Mouse (Mus musculus) midbrain, embryonic 13.5 days (tissue): ENCODE measurements around the gene Atp6v1b1. TPM values are rescaled to one million over a fixed set of nuclear protein-coding genes. Genes with fewer than 3 reads are reported as not detected.

Experiments used
- ATAC-seq: fragments of 200-750 bp; cut with Nextera tagmentation; 2 replicates; pipeline ENCODE4 v1.8.0; 2017; ENCODE audit warnings: mild to moderate bottlenecking, moderate TSS enrichment, moderate library complexity
- H3K27ac ChIP-seq: fragments of 300-500 bp; sonication (generic); 2 replicates; pipeline ENCODE4 v1.5.1; 2015; ENCODE audit warnings: inconsistent platforms, mild to moderate bottlenecking, moderate library complexity
- H3K27me3 ChIP-seq: fragments of 300-500 bp; sonication (generic); 2 replicates; pipeline ENCODE4 v1.6.1; 2015; ENCODE audit warnings: mild to moderate bottlenecking, inconsistent platforms
- H3K36me3 ChIP-seq: fragments of 300-500 bp; sonication (generic); 2 replicates; pipeline ENCODE4 v1.6.1; 2015; ENCODE audit warnings: mild to moderate bottlenecking, inconsistent platforms
- H3K4me1 ChIP-seq: fragments of 300-500 bp; sonication (generic); replicated peaks from 2 replicates; pipeline ENCODE4 v1.6.1; 2015; ENCODE audit warnings: inconsistent platforms
- H3K4me2 ChIP-seq: fragments of 300-500 bp; sonication (generic); replicated peaks from 2 replicates; pipeline ENCODE4 v1.6.1; 2015; ENCODE audit warnings: moderate library complexity, mild to moderate bottlenecking, inconsistent platforms
- H3K4me3 ChIP-seq: fragments of 300-500 bp; sonication (generic); replicated peaks from 2 replicates; pipeline ENCODE4 v1.5.1; 2015; ENCODE audit warnings: mild to moderate bottlenecking, inconsistent platforms
- H3K9ac ChIP-seq: fragments of 300-500 bp; sonication (generic); replicated peaks from 2 replicates; pipeline ENCODE4 v1.6.1; 2015; ENCODE audit warnings: mild to moderate bottlenecking, inconsistent platforms
- H3K9me3 ChIP-seq: fragments of 300-500 bp; sonication (generic); 2 replicates; pipeline ENCODE4 v1.6.1; 2016; ENCODE audit warnings: mild to moderate bottlenecking, inconsistent platforms
- WGBS: fragments of 180-500 bp; shearing (Covaris S2); methylation state at CpG from one replicate; pipeline ENCODE4 v1.1.7; 2015; 5-methylcytosine and 5-hydroxymethylcytosine counted together
- polyA plus RNA-seq: library from polyadenylated mRNA; unstranded; fragments of >200 nt; fragmentation: Nextera tagmentation; extraction: Ambion mirVana; gene quantifications from 2 replicates; pipeline ENCODE4 v1.2.1, GENCODE M21; 2015

Gene Atp6v1b1
- polyA plus RNA-seq, 1 experiment from 2014 or later: not detected

DNA sequence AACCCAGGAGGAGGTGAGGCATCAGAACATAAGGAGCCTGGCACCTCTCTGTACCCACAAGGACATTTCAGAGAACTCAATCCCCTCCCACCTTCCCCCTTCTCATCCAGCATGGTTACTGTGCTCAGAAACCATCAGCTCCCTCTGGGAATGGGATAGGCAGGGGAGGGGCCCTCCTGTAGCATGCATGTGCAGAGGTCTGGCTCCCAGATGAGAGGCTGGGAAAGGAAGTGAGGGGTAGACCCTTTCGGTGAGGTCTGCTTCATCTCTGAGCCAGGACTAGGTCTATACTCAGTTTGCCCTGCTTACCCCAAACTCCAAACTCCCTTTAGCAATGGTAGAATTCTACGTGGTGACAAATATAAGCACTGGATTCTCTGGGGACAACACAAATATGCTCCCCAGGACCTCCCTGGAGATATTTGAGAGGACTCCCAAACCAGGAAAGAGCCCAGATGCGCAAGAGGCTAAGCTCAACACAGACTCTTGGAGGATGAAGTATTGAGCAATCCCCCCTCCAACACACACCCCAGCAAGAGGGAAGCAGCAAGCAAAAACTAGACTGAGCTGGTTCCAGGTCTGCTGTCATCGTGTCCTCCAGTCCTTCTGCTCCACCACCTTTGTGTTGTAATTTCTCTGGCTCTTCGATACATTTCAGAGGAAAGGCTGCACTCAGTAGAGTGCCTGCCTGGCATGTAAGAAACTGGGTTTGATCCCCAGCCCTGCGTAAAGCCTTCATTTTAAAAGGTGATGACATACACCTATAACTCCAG is 34.9 kb upstream of the Atp6v1b1 start:
- H3K27me3 ChIP-seq: peaks cover 99% of the 10 kb centered on the region
- no peak for ATAC-seq
- no peak overlapping the region for H3K4me3 ChIP-seq
- H3K9ac ChIP-seq: no peak overlapping the region
- WGBS: 8% methylated on average over 6 of the region's 6 CpGs
- H3K4me2 ChIP-seq: no peak overlapping the region
- no peak overlapping the region for H3K27ac ChIP-seq
- H3K9me3 ChIP-seq: no peaks in the 10 kb centered on the region
- no peaks in the 10 kb centered on the region for H3K36me3 ChIP-seq
- H3K4me1 ChIP-seq: peaks cover 20% of the 10 kb centered on the region

DNA sequence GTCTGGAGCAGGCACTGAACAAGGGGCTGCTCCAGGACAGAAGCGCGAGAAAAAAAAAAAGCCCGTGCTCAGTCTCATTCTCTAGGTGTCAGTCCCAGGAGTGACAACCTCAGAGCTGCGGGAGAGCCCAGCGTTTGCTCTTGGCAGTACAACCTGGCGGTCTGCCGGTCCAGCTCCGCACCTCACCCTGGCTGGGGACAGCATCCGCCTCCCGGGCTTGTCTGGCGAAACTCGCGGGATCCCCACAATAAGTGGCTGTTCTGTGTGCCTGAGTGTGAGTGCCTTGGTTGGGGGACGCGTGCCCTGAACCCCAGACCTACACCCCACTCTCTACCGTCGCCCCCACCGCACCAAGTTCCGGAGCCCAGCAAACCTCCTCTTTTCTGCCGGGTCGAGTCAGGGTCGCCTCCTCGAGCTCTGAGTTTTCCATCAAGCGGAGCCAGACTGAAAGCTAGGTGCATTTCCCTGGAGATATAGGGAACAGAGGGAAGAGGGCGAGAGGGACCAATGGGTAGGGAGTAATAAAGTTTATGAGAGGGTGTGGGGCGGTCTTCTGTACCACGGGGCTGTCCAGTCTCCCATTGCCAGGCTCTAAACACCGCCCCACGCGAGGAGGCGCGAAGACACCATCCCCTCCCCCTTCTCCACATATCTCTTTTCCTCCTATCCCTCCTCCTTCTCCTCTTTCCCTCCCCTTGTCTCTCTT is 32.3 kb upstream of the Atp6v1b1 start:
- H3K9ac ChIP-seq: no peak overlapping the region
- no peaks in the 10 kb centered on the region for H3K36me3 ChIP-seq
- peak overlapping the region; percentile 64 for H3K4me2 ChIP-seq
- ATAC-seq: peak; percentile 71
- H3K9me3 ChIP-seq: no peaks in the 10 kb centered on the region
- H3K27ac ChIP-seq: no peak overlapping the region
- under 1% methylated on average over 32 of the region's 32 CpGs for WGBS
- H3K27me3 ChIP-seq: peaks cover 100% of the 10 kb centered on the region
- H3K4me3 ChIP-seq: peak overlapping the region; percentile 39
- peaks cover 20% of the 10 kb centered on the region for H3K4me1 ChIP-seq

DNA sequence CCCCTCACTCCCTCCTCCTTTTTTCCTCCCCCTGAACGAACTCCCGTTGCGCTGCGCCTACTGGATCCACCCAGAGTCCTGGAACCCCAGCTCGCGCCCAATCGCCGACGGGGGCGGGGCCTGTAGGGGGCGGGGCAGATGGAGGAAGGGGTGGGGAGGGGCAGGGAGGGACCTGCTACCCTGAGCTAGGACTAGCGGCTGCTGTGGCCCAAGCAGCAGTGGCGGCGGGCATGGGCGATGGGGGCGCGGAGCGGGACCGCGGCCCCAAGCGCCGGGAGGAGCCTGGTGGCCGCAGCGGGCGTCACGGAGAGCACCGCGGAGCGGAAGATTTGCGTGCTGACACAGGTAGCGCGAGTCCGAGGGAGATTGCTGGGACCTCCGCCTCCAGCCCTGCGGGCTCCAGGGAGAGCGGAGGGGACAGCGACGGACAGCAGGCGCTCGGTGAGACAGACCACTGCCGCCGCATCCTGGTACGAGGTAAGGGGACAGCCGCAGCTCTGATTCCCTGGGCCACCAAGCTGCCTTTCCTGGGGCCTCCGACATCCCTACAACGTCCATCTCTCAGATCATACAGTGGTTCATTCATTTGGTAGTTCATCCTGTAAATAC is 31.6 kb upstream of the Atp6v1b1 start, which contains the start of gene Vax2:
Gene Vax2 (plus strand): TSS at position 198 of the 609 bp plus-strand sequence.
- under 1% methylated on average over 41 of the region's 46 CpGs for WGBS
- peak within 1 kb of the TSS; percentile 64 for H3K4me2 ChIP-seq
- peak; percentile 90 for ATAC-seq
- no peak within 1 kb of the TSS for H3K27ac ChIP-seq
- peak within 1 kb of the TSS; percentile 11; the same call in 1 of the 2 replicates for H3K9ac ChIP-seq
- H3K9me3 ChIP-seq: no peaks in the 10 kb centered on the region
- peaks cover 100% of the 10 kb centered on the region for H3K27me3 ChIP-seq
- H3K36me3 ChIP-seq: no peaks in the 10 kb centered on the region
- peak within 1 kb of the TSS; percentile 39 for H3K4me3 ChIP-seq
- peaks cover 20% of the 10 kb centered on the region for H3K4me1 ChIP-seq

GRCm38 (mm10) chr6:83711725-83712475 is 30.9 kb upstream of the Atp6v1b1 start:
- Histone ChIP-seq H3K27ac (no peak overlapping the region), H3K4me2 (peak overlapping the region; percentile 64), H3K4me3 (peak overlapping the region; percentile 39), H3K9ac (peak overlapping the region; percentile 11; the same call in 1 of the 2 replicates), H3K4me1 (peaks cover 20% of the 10 kb centered on the region), H3K27me3 (peaks cover 96% of the 10 kb centered on the region), H3K9me3 (no peaks in the 10 kb centered on the region), H3K36me3 (no peaks in the 10 kb centered on the region)
- ATAC-seq: 0 out of 2 replicates have a peak, but pooled peaks have one; percentile 5
- WGBS: 1% methylated on average over 45 of the region's 45 CpGs

- Histone ChIP-seq H3K4me1 (peaks cover 20% of the 10 kb centered on the region), H3K9ac (no peak overlapping the region), H3K9me3 (no peaks in the 10 kb centered on the region), H3K4me2 (no peak overlapping the region), H3K27ac (no peak overlapping the region), H3K27me3 (peaks cover 96% of the 10 kb centered on the region), H3K36me3 (no peaks in the 10 kb centered on the region), H3K4me3 (no peak overlapping the region)
- 2% methylated on average over 12 of the region's 12 CpGs for WGBS
- no peak for ATAC-seq
Measured at GRCm38 (mm10) chr6:83713271-83714136, 29.3 kb upstream of the Atp6v1b1 start.

DNA sequence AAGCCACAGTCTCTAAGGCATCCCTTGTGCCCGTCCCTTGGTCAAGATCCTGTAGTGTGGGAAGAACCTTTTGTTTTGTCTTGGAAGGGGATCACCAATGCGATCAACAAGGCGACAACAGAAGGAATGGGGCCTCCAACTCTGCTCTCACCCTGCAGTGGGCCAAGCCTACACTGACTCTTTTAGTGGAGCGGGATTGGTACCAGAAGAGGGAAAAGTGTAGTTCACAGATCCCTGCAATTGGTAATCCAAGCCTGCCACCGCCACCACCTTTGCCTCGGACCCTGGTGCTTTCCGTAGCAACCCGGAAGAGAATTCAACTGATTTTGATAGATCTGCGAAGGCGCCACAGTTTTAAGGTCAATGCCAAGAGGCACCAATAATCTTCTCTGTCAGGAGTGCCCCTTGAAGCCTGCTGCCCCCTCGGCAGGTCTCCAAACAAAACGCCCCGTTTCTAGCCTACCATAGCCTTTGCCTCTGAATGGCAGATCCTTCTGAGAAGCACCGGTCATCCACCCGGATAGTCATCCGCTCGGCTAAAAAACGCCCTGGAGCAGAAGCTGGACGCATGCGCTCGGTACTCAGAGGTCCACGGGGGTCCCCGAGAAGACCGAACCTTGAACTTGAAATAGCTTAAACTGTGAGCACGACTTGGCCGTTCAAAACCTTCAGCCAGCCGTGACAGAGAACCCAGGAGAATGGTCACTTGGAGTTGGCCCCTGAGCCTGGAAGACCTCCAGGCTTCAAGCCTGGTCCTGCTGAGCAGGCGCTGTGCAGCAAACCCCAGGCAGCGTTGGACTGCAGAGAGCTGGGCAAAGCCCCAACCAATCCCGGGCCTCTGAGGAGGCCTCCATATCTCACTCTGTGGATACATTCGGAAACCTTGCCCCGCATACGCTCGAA is 28.3 kb upstream of the Atp6v1b1 start:
- no peaks in the 10 kb centered on the region for H3K9me3 ChIP-seq
- peaks cover 20% of the 10 kb centered on the region for H3K4me1 ChIP-seq
- WGBS: under 1% methylated on average over 34 of the region's 34 CpGs
- no peak for ATAC-seq
- no peak overlapping the region for H3K27ac ChIP-seq
- peaks cover 96% of the 10 kb centered on the region for H3K27me3 ChIP-seq
- no peaks in the 10 kb centered on the region for H3K36me3 ChIP-seq
- H3K9ac ChIP-seq: no peak overlapping the region
- H3K4me2 ChIP-seq: no peak overlapping the region
- H3K4me3 ChIP-seq: no peak overlapping the region

GRCm38 (mm10) chr6:83715461-83716196 is 27.2 kb upstream of the Atp6v1b1 start:
- no peak overlapping the region for H3K4me3 ChIP-seq
- H3K4me1 ChIP-seq: peaks cover 17% of the 10 kb centered on the region
- H3K27ac ChIP-seq: no peak overlapping the region
- no peak overlapping the region for H3K4me2 ChIP-seq
- no peak overlapping the region for H3K9ac ChIP-seq
- peaks cover 96% of the 10 kb centered on the region for H3K27me3 ChIP-seq
- H3K9me3 ChIP-seq: no peaks in the 10 kb centered on the region
- H3K36me3 ChIP-seq: no peaks in the 10 kb centered on the region
- no peak for ATAC-seq
- WGBS: 1% methylated on average over 30 of the region's 30 CpGs

- H3K4me3 ChIP-seq: no peak overlapping the region
- peaks cover 3% of the 10 kb centered on the region for H3K4me1 ChIP-seq
- 0% methylated on average over 8 of the region's 8 CpGs for WGBS
- no peak overlapping the region for H3K4me2 ChIP-seq
- no peaks in the 10 kb centered on the region for H3K9me3 ChIP-seq
- ATAC-seq: no peak
- no peak overlapping the region for H3K9ac ChIP-seq
- H3K36me3 ChIP-seq: no peaks in the 10 kb centered on the region
- peaks cover 96% of the 10 kb centered on the region for H3K27me3 ChIP-seq
- H3K27ac ChIP-seq: no peak overlapping the region
Measured at GRCm38 (mm10) chr6:83717026-83717425, 25.8 kb upstream of the Atp6v1b1 start.

DNA sequence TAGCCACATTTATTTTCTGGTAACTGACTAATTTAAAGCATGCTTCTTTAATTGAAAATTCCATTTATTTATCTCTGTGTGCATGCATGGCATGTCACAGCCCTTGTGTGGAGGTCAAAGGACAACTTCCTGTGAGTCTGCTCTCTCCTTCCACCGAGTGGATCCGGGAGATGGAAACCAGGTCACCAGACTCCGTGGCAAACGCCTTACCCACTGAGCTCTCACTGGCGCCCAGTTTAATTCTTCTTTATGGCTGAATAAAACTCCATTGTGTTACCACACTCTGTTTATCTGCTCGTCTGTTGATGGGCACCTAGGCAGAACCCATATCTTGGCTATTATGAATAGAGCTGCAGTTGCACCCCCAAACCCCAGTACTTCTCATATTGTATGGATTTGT is 20.3 kb upstream of the Atp6v1b1 start:
- Histone ChIP-seq H3K4me2 (no peak overlapping the region), H3K36me3 (no peaks in the 10 kb centered on the region), H3K9ac (no peak overlapping the region), H3K27me3 (peaks cover 74% of the 10 kb centered on the region), H3K9me3 (no peaks in the 10 kb centered on the region), H3K4me3 (no peak overlapping the region), H3K27ac (no peak overlapping the region), H3K4me1 (no peaks in the 10 kb centered on the region)
- WGBS: 24% methylated on average over 6 of the region's 6 CpGs
- ATAC-seq: no peak

- H3K4me2 ChIP-seq: no peak overlapping the region
- H3K36me3 ChIP-seq: no peaks in the 10 kb centered on the region
- H3K27me3 ChIP-seq: peaks cover 39% of the 10 kb centered on the region
- H3K27ac ChIP-seq: no peak overlapping the region
- 46% methylated on average over 4 of the region's 4 CpGs for WGBS
- H3K4me3 ChIP-seq: no peak overlapping the region
- no peaks in the 10 kb centered on the region for H3K9me3 ChIP-seq
- H3K4me1 ChIP-seq: no peaks in the 10 kb centered on the region
- ATAC-seq: no peak
- H3K9ac ChIP-seq: no peak overlapping the region
Measured at GRCm38 (mm10) chr6:83727178-83727577, 15.6 kb upstream of the Atp6v1b1 start.
